In genomic region chr12:105973691-105974090, GRCm38 (mm10) we compare ENCODE assay signal across 12 mouse cellular contexts. TPM values are rescaled to one million over a fixed set of nuclear protein-coding genes. Genes with fewer than 3 reads are reported as not detected.
DNase-seq lines count a peak whose midpoint lies in the region; ATAC-seq and TF ChIP-seq lines count a peak whose summit lies in the region.
"Had no signal": no experiment of that assay in that cellular context is flagged by ENCODE, and none has a peak within 500 bp of the region (broad histone marks: within the 10 kb centered on the region; RNA-seq: fewer than 3 reads in every experiment).

No protein-coding gene starts in this region.

- intact Hi-C loops in heart, postnatal 10 days (cut with DNase I), result no loop called here

- ATAC-seq in embryonic facial prominence, embryonic 14.5 days (ENCODE audit: low read depth), result peak; percentile 22; the same call in 1 of the 2 replicates
- ATAC-seq in hindbrain, embryonic 14.5 days (ENCODE audit: low FRiP score), result 0 out of 2 replicates have a peak, but pooled peaks have one; percentile 22
- ATAC-seq in midbrain, postnatal 0 days (ENCODE audit: low FRiP score), result peak; percentile 20; the same call in 1 of the 2 replicates
- ATAC-seq: inflammation-experienced regulatory T-cells, adult 6 months had no signal

- H3K4me2 ChIP-seq in embryonic facial prominence, embryonic 14.5 days (ENCODE audit: low read depth, low read length), result no peak overlapping the region
- no peak overlapping the region for H3K4me2 ChIP-seq in hindbrain, embryonic 14.5 days (replicated peaks)
- H3K4me2 ChIP-seq in midbrain, postnatal 0 days (ENCODE audit: low read depth, low read length, poor library complexity, severe bottlenecking), result no peak overlapping the region
- H3K4me2 ChIP-seq: heart, embryonic 11.5 days; limb, embryonic 13.5 days; lung, embryonic 14.5 days had no signal

- no peaks in the 10 kb centered on the region for H3K9me3 ChIP-seq in embryonic facial prominence, embryonic 14.5 days (ENCODE audit: control insufficient read depth, low read length)
- H3K9me3 ChIP-seq in hindbrain, embryonic 14.5 days (ENCODE audit: control insufficient read depth, low read length), result no peaks in the 10 kb centered on the region
- H3K9me3 ChIP-seq in midbrain, postnatal 0 days (ENCODE audit: low read length), result no peaks in the 10 kb centered on the region

- peak; percentile 85 for DNase-seq in brain, embryonic 14.5 days (ENCODE audit: low read depth)
- DNase-seq in embryonic facial prominence, embryonic 14.5 days (ENCODE audit: low spot score), result peak; percentile 22
- no peak for DNase-seq in hindbrain, embryonic 14.5 days (ENCODE audit: low spot score)
- DNase-seq in midbrain, postnatal 0 days (ENCODE audit: low spot score), result peak; percentile 47
- no peak for DNase-seq in left cerebral cortex, adult 18-20 months (ENCODE audit: low spot score in 2 of 2)
- DNase-seq in gastrocnemius, postnatal 4 days (ENCODE audit: low spot score in 2 of 2), result no peak
- no peak for DNase-seq in heart, postnatal 10 days
- no peak for DNase-seq in gastrocnemius, adult 18-20 months (ENCODE audit: low spot score)
- DNase-seq: lung, embryonic 14.5 days had no signal

- H3K27ac ChIP-seq in embryonic facial prominence, embryonic 14.5 days (replicated peaks; ENCODE audit: low read depth, low read length), result no peak overlapping the region
- no peak overlapping the region for H3K27ac ChIP-seq in hindbrain, embryonic 14.5 days
- no peak overlapping the region for H3K27ac ChIP-seq in midbrain, postnatal 0 days (ENCODE audit: low read depth, low read length)
- H3K27ac ChIP-seq: limb, embryonic 13.5 days had no signal

- H3K4me1 ChIP-seq in embryonic facial prominence, embryonic 14.5 days (ENCODE audit: control insufficient read depth, insufficient read depth, low read length), result no peaks in the 10 kb centered on the region
- H3K4me1 ChIP-seq in hindbrain, embryonic 14.5 days (replicated peaks; ENCODE audit: control insufficient read depth, insufficient read depth, low read length), result no peaks in the 10 kb centered on the region
- H3K4me1 ChIP-seq in midbrain, postnatal 0 days (ENCODE audit: insufficient read depth, low read length), result no peaks in the 10 kb centered on the region
- H3K4me1 ChIP-seq: limb, embryonic 13.5 days had no signal

- H3K36me3 ChIP-seq in embryonic facial prominence, embryonic 14.5 days (ENCODE audit: control insufficient read depth, insufficient read depth, low read length), result no peaks in the 10 kb centered on the region
- no peaks in the 10 kb centered on the region for H3K36me3 ChIP-seq in hindbrain, embryonic 14.5 days (replicated peaks; ENCODE audit: control insufficient read depth, insufficient read depth)
- H3K36me3 ChIP-seq in midbrain, postnatal 0 days (ENCODE audit: insufficient read depth, low read length), result no peaks in the 10 kb centered on the region
- H3K36me3 ChIP-seq: limb, embryonic 13.5 days had no signal

- TF ChIP-seq POLR2A in brain, embryonic 14.5 days (IDR thresholded peaks at IDR 0.05; ENCODE audit: borderline replicate concordance, extremely low read depth, insufficient read depth, insufficient read length, poor library complexity, severe bottlenecking), result no peak

- TF ChIP-seq CTCF in brain, embryonic 14.5 days (IDR thresholded peaks at IDR 0.05; ENCODE audit: borderline replicate concordance, extremely low read depth, insufficient read depth, insufficient read length), result no peak
- no peak for TF ChIP-seq CTCF in midbrain, postnatal 0 days (IDR thresholded peaks at IDR 0.05)

- no peak overlapping the region for H3K4me3 ChIP-seq in embryonic facial prominence, embryonic 14.5 days (ENCODE audit: low read depth, low read length)
- no peak overlapping the region for H3K4me3 ChIP-seq in hindbrain, embryonic 14.5 days (replicated peaks; ENCODE audit: low read length)
- no peak overlapping the region for H3K4me3 ChIP-seq in midbrain, postnatal 0 days (ENCODE audit: low read depth, low read length)
- H3K4me3 ChIP-seq: limb, embryonic 13.5 days had no signal

- WGBS in embryonic facial prominence, embryonic 14.5 days, result 41% methylated on average over 8 of the region's 9 CpGs
- 31% methylated on average over 7 of the region's 9 CpGs for WGBS in hindbrain, embryonic 14.5 days
- WGBS in midbrain, postnatal 0 days, result 29% methylated on average over 9 of the region's 9 CpGs

- no peaks in the 10 kb centered on the region for H3K27me3 ChIP-seq in embryonic facial prominence, embryonic 14.5 days (replicated peaks; ENCODE audit: control insufficient read depth, insufficient read depth, low read length)
- no peaks in the 10 kb centered on the region for H3K27me3 ChIP-seq in hindbrain, embryonic 14.5 days (ENCODE audit: control insufficient read depth, insufficient read depth, low read length)
- no peaks in the 10 kb centered on the region for H3K27me3 ChIP-seq in midbrain, postnatal 0 days (ENCODE audit: insufficient read depth, low read length)

- no peak overlapping the region for H3K9ac ChIP-seq in embryonic facial prominence, embryonic 14.5 days (ENCODE audit: low read depth, low read length)
- no peak overlapping the region for H3K9ac ChIP-seq in hindbrain, embryonic 14.5 days
- no peak overlapping the region for H3K9ac ChIP-seq in midbrain, postnatal 0 days (replicated peaks; ENCODE audit: low read length, poor library complexity, severe bottlenecking)
- H3K9ac ChIP-seq: limb, embryonic 13.5 days; lung, embryonic 14.5 days had no signal

RNA-seq across cellular contexts. Expression of gene Vrk1, which starts 36.3 kb away (rescaled TPM):
- 29.3 and 35.7 TPM in 2 replicates for polyA plus RNA-seq in brain, embryonic 14.5 days (2012; rRNA removed)
- polyA plus RNA-seq in embryonic facial prominence, embryonic 14.5 days (2014; fragmentation: Nextera tagmentation; extraction: Ambion mirVana), result 44.2 and 54.7 TPM in 2 replicates
- polyA plus RNA-seq in hindbrain, embryonic 14.5 days (2014; fragmentation: Nextera tagmentation; extraction: Ambion mirVana), result 30.6 and 35.1 TPM in 2 replicates
- total RNA-seq in midbrain, postnatal 0 days (2014; rRNA removed), result 9.4 and 24.5 TPM in 2 replicates
- polyA plus RNA-seq in midbrain, postnatal 0 days (2015; fragmentation: Nextera tagmentation; extraction: Ambion mirVana), result 29.2 and 30.3 TPM in 2 replicates
- total RNA-seq in left cerebral cortex, adult 18-20 months (2021), result 10 to 100 TPM; 14.4 to 16.6 TPM
- 10 to 100 TPM; 15.1 to 16.7 TPM for total RNA-seq in gastrocnemius, postnatal 4 days (2021)
- total RNA-seq in heart, postnatal 10 days (2021), result 10 to 100 TPM; 17.8 to 19.1 TPM
- total RNA-seq in gastrocnemius, adult 18-20 months (2021), result 1 to 10 TPM; 3.8 to 4.6 TPM

Comparison
In these comparisons a context has a peak if more than half of its experiments do, and no peak if none do; other contexts are left out.
1. DNase-seq: peak in brain, embryonic 14.5 days (single experiment), embryonic facial prominence, embryonic 14.5 days (single experiment) and midbrain, postnatal 0 days (single experiment); none in hindbrain, embryonic 14.5 days (single experiment), left cerebral cortex, adult 18-20 months (0 of 2), gastrocnemius, postnatal 4 days (0 of 2), heart, postnatal 10 days (0 of 2) and gastrocnemius, adult 18-20 months (single experiment).
2. Peak in every context shown above with its lines, with median percentiles within 50 percentile points of each other: ATAC-seq.